Mouse (Mus musculus): ENCODE measurements around the gene Dgcr6. TPM values are rescaled to one million over a fixed set of nuclear protein-coding genes. Genes with fewer than 3 reads are reported as not detected.

The Dgcr6 gene
- total and polyA plus RNA-seq, 2 experiments from 2014 or later, result 59.5 to 169 TPM

DNA sequence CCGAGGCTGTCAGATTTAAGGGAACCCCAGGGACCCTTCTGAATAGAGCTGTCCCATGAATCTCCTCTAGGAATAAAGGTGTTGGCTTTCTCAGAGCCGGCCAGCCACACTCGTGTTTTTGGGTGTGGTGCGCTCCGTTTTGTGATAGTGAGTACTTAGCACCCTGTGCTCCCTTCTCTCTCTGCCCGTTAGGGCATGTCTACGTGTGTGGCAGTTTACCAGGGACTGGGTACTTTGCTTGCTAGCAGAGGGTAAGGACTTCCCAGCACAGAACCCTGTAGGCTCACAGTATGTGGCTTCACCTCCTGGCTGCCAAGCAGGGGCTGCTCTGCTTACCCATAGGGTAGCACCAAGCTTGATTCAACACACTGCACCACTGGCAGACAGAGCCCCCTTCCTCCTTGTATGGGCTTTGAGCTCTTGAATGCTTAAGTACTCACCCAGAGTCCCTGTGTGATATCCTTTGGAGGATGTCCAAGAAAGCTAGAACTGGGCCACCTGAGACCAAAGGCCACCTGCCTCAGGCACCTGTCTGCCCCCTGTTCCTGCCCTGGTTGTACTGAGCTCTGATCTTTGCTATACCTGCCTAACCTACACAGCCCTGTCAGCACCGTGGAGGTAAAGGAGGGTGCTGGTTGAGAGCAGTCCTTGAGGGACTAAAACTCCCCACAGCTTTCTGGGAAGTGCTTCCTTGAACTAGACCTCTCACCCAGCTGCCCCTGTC, 16.2 kb downstream of the Dgcr6 start:
- H3K27ac ChIP-seq, result no peak overlapping the region
- TF ChIP-seq CTCF (IDR thresholded peaks at IDR 0.05; ENCODE audit: low read depth), result no peak
- ATAC-seq (no peak), DNase-seq (ENCODE audit: low spot score) (no peak)
- no peak overlapping the region for H3K4me2 ChIP-seq (ENCODE audit: low read depth, low read length)
- 85% methylated on average over 8 of the region's 8 CpGs for WGBS
- H3K4me1 ChIP-seq (ENCODE audit: insufficient read depth, low read length), result peaks cover 16% of the 10 kb centered on the region; the same call in 1 of the 2 replicates
- H3K27me3 ChIP-seq (ENCODE audit: insufficient read depth, low read length), result no peaks in the 10 kb centered on the region
- H3K9me3 ChIP-seq (ENCODE audit: low read length), result no peaks in the 10 kb centered on the region
- H3K4me3 ChIP-seq (ENCODE audit: low read length), result no peak overlapping the region
- no peak overlapping the region for H3K9ac ChIP-seq (replicated peaks; ENCODE audit: low read length)
- peaks cover 31% of the 10 kb centered on the region for H3K36me3 ChIP-seq (ENCODE audit: insufficient read depth, low read length)

DNA sequence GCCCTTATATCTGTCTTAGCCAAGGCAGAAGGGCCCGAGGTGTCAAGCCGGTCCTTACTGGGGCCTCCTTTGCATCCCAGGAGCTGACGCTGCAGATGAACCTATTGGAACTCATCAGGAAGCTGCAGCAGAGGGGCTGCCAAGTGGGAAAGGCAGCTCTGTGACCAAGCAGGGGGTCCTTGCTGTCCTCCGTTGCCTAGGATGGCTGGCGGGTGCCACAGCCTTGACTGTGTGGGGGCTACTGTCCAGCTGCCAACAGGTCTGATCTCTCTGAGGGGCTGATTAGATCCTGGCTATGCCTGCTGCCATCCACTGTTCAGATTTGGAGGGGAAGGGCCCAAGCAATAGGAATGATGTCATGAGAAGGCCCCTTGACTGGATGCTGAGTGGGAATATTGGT, 18.1 kb downstream of the Dgcr6 start:
- H3K9ac ChIP-seq (replicated peaks; ENCODE audit: low read length), result no peak overlapping the region
- 75% methylated on average over 5 of the region's 5 CpGs for WGBS

DNA sequence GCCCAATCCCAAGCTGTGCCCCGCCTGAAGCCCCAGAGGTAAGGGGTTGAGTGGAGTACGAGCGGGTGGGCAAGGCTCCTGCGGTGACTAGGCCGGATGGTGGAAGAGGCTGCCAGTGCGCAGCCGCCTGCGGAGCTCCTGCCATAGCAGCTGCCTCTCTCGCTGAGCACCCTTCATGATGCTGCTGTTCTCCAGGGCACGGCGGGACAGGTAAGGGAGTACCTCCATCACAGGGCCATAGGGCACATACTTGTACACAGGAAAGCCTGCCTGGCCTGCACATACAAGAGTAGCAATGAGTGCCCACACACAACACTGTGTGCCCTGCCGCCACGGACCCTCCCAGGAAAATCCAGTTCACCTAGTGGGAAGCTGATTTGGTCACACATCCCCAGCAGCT, 19.4 kb downstream of the Dgcr6 start:
- no peak for TF ChIP-seq CTCF (IDR thresholded peaks at IDR 0.05; ENCODE audit: low read depth)
- Histone ChIP-seq H3K4me3 (ENCODE audit: low read length) (no peak overlapping the region), H3K9ac (replicated peaks; ENCODE audit: low read length) (no peak overlapping the region), H3K4me2 (ENCODE audit: low read depth, low read length) (no peak overlapping the region), H3K27ac (no peak overlapping the region), H3K36me3 (ENCODE audit: insufficient read depth, low read length) (peaks cover 31% of the 10 kb centered on the region), H3K4me1 (ENCODE audit: insufficient read depth, low read length) (peaks cover 15% of the 10 kb centered on the region; the same call in 1 of the 2 replicates), H3K9me3 (ENCODE audit: low read length) (no peaks in the 10 kb centered on the region), H3K27me3 (ENCODE audit: insufficient read depth, low read length) (no peaks in the 10 kb centered on the region)
- ATAC-seq (no peak), DNase-seq (ENCODE audit: low spot score) (no peak)
- WGBS, result 94% methylated on average over 13 of the region's 13 CpGs

More for the DNA sequence above, 18.1 kb downstream of the Dgcr6 start:
- H3K27ac ChIP-seq, result no peak overlapping the region
- peaks cover 16% of the 10 kb centered on the region; the same call in 1 of the 2 replicates for H3K4me1 ChIP-seq (ENCODE audit: insufficient read depth, low read length)
- DNase-seq (ENCODE audit: low spot score) (no peak), ATAC-seq (no peak)
- peaks cover 31% of the 10 kb centered on the region for H3K36me3 ChIP-seq (ENCODE audit: insufficient read depth, low read length)
- no peak overlapping the region for H3K4me3 ChIP-seq (ENCODE audit: low read length)
- H3K4me2 ChIP-seq (ENCODE audit: low read depth, low read length), result no peak overlapping the region
- no peaks in the 10 kb centered on the region for H3K27me3 ChIP-seq (ENCODE audit: insufficient read depth, low read length)
- no peaks in the 10 kb centered on the region for H3K9me3 ChIP-seq (ENCODE audit: low read length)
- TF ChIP-seq CTCF (IDR thresholded peaks at IDR 0.05; ENCODE audit: low read depth), result no peak

DNA sequence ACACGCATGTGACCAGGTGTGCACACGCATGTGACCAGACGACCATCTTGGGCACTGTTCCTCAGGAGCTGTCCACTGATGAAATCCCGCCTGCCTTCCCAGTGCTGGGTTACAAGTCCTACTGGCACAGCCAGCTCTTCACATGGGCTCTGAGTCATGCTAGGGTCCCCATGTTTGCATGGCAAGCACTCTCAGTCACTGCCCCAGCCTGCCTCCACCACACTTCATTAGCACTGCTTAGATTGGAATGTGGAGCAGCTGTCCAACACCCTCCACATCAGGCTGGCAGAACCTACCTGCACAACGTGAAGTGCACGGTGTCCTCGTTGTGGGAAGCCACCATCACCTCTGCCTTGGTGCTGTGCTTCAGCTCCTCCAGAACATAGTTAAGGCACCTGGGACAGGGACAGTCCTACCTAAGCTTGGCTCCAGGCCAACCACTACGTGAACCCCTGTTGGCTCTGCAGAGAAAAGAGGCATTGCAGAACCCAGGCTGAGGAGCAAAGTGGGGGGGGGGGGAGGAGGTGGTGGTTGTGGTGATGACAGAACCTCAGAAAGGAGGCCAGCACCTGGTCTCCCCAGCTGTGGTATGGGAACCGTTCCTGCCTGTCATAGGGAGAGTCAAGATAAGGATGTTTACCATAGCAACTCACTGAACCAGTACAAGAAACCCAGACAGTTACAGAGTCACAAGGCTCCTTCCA, 20.8 kb downstream of the Dgcr6 start:
- H3K4me3 ChIP-seq (ENCODE audit: low read length), result no peak overlapping the region
- H3K27ac ChIP-seq, result no peak overlapping the region
- 81% methylated on average over 9 of the region's 9 CpGs for WGBS
- DNase-seq (ENCODE audit: low spot score), result no peak
- H3K36me3 ChIP-seq (ENCODE audit: insufficient read depth, low read length), result peaks cover 31% of the 10 kb centered on the region
- no peaks in the 10 kb centered on the region for H3K27me3 ChIP-seq (ENCODE audit: insufficient read depth, low read length)
- no peak for ATAC-seq
- no peaks in the 10 kb centered on the region for H3K9me3 ChIP-seq (ENCODE audit: low read length)
- no peak for TF ChIP-seq CTCF (IDR thresholded peaks at IDR 0.05; ENCODE audit: low read depth)
- 0 out of 2 replicates have a peak, but pooled peaks cover 5% of the 10 kb centered on the region for H3K4me1 ChIP-seq (ENCODE audit: insufficient read depth, low read length)
- H3K4me2 ChIP-seq (ENCODE audit: low read depth, low read length), result no peak overlapping the region
- no peak overlapping the region for H3K9ac ChIP-seq (replicated peaks; ENCODE audit: low read length)

DNA sequence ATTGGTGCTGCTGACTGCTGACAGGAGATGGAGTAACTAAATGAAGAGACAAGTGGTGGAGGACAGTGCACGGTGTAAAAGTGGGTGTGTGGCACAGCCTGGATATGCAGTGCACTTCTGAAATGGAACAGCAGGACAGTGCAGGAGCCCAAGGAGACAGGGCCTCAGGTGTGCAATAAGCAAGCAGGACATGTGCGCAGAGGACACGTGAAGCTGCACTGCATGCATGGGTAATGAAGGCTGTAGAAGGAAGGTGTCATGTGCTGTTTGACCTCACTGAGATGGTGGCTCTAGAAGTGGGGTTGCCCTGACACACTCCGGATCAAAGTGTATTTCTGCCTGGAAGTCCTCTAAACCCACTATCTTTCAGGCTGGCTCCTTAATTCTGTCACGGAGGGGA, 22.0 kb downstream of the Dgcr6 start:
- H3K36me3 ChIP-seq (ENCODE audit: insufficient read depth, low read length), result peaks cover 25% of the 10 kb centered on the region
- no peak overlapping the region for H3K4me3 ChIP-seq (ENCODE audit: low read length)
- 85% methylated on average over 5 of the region's 5 CpGs for WGBS
- H3K9me3 ChIP-seq (ENCODE audit: low read length), result no peaks in the 10 kb centered on the region
- DNase-seq (ENCODE audit: low spot score), result no peak
- ATAC-seq, result no peak
- H3K27me3 ChIP-seq (ENCODE audit: insufficient read depth, low read length), result no peaks in the 10 kb centered on the region
- no peak overlapping the region for H3K4me2 ChIP-seq (ENCODE audit: low read depth, low read length)
- no peak overlapping the region for H3K9ac ChIP-seq (replicated peaks; ENCODE audit: low read length)
- H3K4me1 ChIP-seq (ENCODE audit: insufficient read depth, low read length), result no peaks in the 10 kb centered on the region
- no peak for TF ChIP-seq CTCF (IDR thresholded peaks at IDR 0.05; ENCODE audit: low read depth)
- no peak overlapping the region for H3K27ac ChIP-seq

DNA sequence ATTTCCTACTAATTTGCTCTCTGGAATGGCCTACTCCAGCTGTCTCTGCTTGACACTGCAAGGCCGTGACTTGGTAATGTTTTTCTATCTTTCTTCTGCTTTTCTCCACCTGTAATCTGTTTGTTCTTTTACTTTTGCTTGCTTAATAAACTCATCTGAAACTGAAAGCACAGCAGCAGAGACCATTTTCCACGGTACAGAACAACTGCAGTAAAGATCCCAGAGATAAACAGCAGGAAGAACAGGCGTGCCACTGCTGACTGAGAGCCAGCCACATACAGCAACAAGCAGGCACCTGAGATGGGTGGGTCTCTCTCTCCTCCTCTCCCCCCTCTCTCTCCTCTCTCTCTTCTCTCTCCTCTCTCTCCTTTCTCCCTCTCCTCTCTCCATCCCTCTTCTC, 22.5 kb downstream of the Dgcr6 start:
- 65% methylated on average over 3 of the region's 3 CpGs for WGBS

More for the DNA sequence above, 22.5 kb downstream of the Dgcr6 start:
- DNase-seq (ENCODE audit: low spot score), result no peak
- Histone ChIP-seq H3K4me3 (ENCODE audit: low read length) (no peak overlapping the region), H3K27ac (no peak overlapping the region), H3K9ac (replicated peaks; ENCODE audit: low read length) (no peak overlapping the region), H3K4me1 (ENCODE audit: insufficient read depth, low read length) (no peaks in the 10 kb centered on the region), H3K36me3 (ENCODE audit: insufficient read depth, low read length) (peaks cover 20% of the 10 kb centered on the region; the same call in 1 of the 2 replicates), H3K4me2 (ENCODE audit: low read depth, low read length) (no peak overlapping the region), H3K27me3 (ENCODE audit: insufficient read depth, low read length) (no peaks in the 10 kb centered on the region), H3K9me3 (ENCODE audit: low read length) (no peaks in the 10 kb centered on the region)
- no peak for TF ChIP-seq CTCF (IDR thresholded peaks at IDR 0.05; ENCODE audit: low read depth)
- ATAC-seq, result no peak

Data from hindbrain, postnatal 0 days (tissue).